Comparison of ENCODE assay signal across 27 mouse cellular contexts in the genomic region with DNA sequence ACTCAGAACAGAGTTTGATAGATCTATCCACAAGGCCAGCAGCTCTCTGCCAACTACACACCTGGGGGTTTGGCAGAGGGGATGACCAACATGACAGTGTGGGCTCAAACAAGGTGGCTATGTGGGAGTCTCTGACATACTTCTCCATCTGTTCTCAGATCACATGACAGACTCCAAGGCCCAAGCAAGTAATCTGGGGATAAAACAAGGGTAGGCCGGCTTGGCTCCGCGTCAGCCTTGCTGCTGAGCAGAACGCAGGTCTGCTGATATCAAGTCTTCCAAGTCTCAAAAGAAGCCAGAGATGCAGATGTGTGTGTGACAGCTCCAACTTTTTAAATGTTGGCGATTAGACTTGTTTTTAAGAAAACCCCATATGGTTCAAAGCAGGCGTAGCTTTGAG. TPM values are rescaled to one million over a fixed set of nuclear protein-coding genes. Genes with fewer than 3 reads are reported as not detected.
"Had no signal": no experiment of that assay in that cellular context is flagged by ENCODE, and none has a peak within 500 bp of the region (broad histone marks: within the 10 kb centered on the region; RNA-seq: fewer than 3 reads in every experiment).

No protein-coding gene starts in this region.

- H3K36me3 ChIP-seq: hindbrain, embryonic 10.5 days; hindbrain, embryonic 12.5 days; intestine, embryonic 15.5 days; limb, embryonic 10.5 days; limb, embryonic 12.5 days; liver, embryonic 13.5 days; liver, embryonic 15.5 days had no signal

- H3K9ac ChIP-seq: hindbrain, embryonic 12.5 days; hindbrain, embryonic 14.5 days; intestine, embryonic 15.5 days; limb, embryonic 12.5 days; liver, embryonic 13.5 days; liver, embryonic 15.5 days had no signal

- H3K4me2 ChIP-seq: heart, embryonic 11.5 days; hindbrain, embryonic 12.5 days; hindbrain, embryonic 14.5 days; intestine, embryonic 15.5 days; limb, embryonic 12.5 days; liver, embryonic 11.5 days; liver, embryonic 13.5 days; liver, embryonic 15.5 days had no signal

- H3K4me3 ChIP-seq: gastrocnemius, adult 2 months; heart, adult 2 months; hindbrain, embryonic 10.5 days; hindbrain, embryonic 12.5 days; intestine, embryonic 15.5 days; layer of hippocampus, adult 2 months; left cerebral cortex, adult 2 months; limb, embryonic 10.5 days; limb, embryonic 12.5 days; liver, embryonic 13.5 days; liver, embryonic 15.5 days had no signal

- H3K27ac ChIP-seq: heart, adult 2 months; hindbrain, embryonic 10.5 days; hindbrain, embryonic 12.5 days; hindbrain, embryonic 14.5 days; intestine, embryonic 15.5 days; layer of hippocampus, adult 2 months; left cerebral cortex, adult 2 months; limb, embryonic 10.5 days; limb, embryonic 12.5 days; liver, embryonic 13.5 days; liver, embryonic 15.5 days had no signal

- ATAC-seq: hindbrain, embryonic 16.5 days; inflammation-experienced regulatory T-cells, adult 6 months; intestine, embryonic 15.5 days; intestine, postnatal 0 days had no signal

- H3K4me1 ChIP-seq: hindbrain, embryonic 12.5 days; intestine, embryonic 15.5 days; limb, embryonic 10.5 days; limb, embryonic 12.5 days; liver, embryonic 13.5 days; liver, embryonic 15.5 days had no signal

- DNase-seq: gastrocnemius, adult 2 months; gastrocnemius, postnatal 10 days; gastrocnemius, postnatal 25 days; heart, postnatal 10 days; heart, postnatal 4 days; kidney, adult 18-20 months; kidney, adult 8-10 months; kidney, postnatal 10 days; kidney, postnatal 25 days; kidney, postnatal 4 days; liver; liver, embryonic 13.5 days had no signal

- H3K9me3 ChIP-seq: hindbrain, embryonic 10.5 days; hindbrain, embryonic 12.5 days; intestine, embryonic 15.5 days; limb, embryonic 10.5 days; limb, embryonic 12.5 days; liver, embryonic 13.5 days; liver, embryonic 15.5 days had no signal

- H3K27me3 ChIP-seq: hindbrain, embryonic 12.5 days; liver, embryonic 13.5 days; liver, embryonic 15.5 days had no signal

RNA-seq across cellular contexts. Expression of a gene that starts 28.7 kb away (rescaled TPM):
- polyA plus RNA-seq: inflammation-experienced regulatory T-cells, adult 6 months had no signal
